Mouse (Mus musculus) adrenal gland (tissue): ENCODE data around the gene Gtf2f1.

Experiments
- intact Hi-C: fragments of 180-260 bp; cut with DNase I; formaldehyde crosslinking; loops from one replicate; pipeline ENCODE4 v1.15.1; 2025

The Gtf2f1 gene

GRCm38 (mm10) chr17:57007137-57007905, 3.8 kb downstream of the Gtf2f1 start:
- intact Hi-C loops = no loop called here

GRCm38 (mm10) chr17:57003994-57004393, 7.1 kb downstream of the Gtf2f1 start:
- intact Hi-C loops = no loop called here

GRCm38 (mm10) chr17:57001228-57001627, 9.9 kb downstream of the Gtf2f1 start:
- intact Hi-C loops = no loop called here

- intact Hi-C loops = loop anchor here (10.0 kb wide), 1 partner anchor 335 kb away; no protein-coding TSS in a partner anchor
Observed at GRCm38 (mm10) chr17:56999968-57000609, 11.0 kb downstream of the Gtf2f1 start, which contains the start of gene Pspn. Gene Pspn (minus strand): TSS chr17:57000018.

- intact Hi-C loops = loop anchor here (10.0 kb wide), 1 partner anchor 335 kb away; no protein-coding TSS in a partner anchor
Observed at GRCm38 (mm10) chr17:56999414-56999813, 11.7 kb downstream of the Gtf2f1 start.

GRCm38 (mm10) chr17:56997029-56997667, 13.9 kb downstream of the Gtf2f1 start, which contains the start of gene Alkbh7:
Gene Alkbh7 (plus strand): TSS chr17:56997339.
- intact Hi-C loops = loop anchor here (2.0 to 10.0 kb wide), 2 partner anchors 170 to 338 kb away; no protein-coding TSS in a partner anchor

GRCm38 (mm10) chr17:56996506-56996905, 14.6 kb downstream of the Gtf2f1 start:
- intact Hi-C loops = loop anchor here (2.0 to 10.0 kb wide), 2 partner anchors 170 to 338 kb away; no protein-coding TSS in a partner anchor

- intact Hi-C loops = loop anchor here (10.0 kb wide), 1 partner anchor 340 kb away; no protein-coding TSS in a partner anchor
Observed at GRCm38 (mm10) chr17:56995046-56995445, 16.0 kb downstream of the Gtf2f1 start.

GRCm38 (mm10) chr17:56990966-56991365, 20.1 kb downstream of the Gtf2f1 start:
- intact Hi-C loops = loop anchor here (10.0 kb wide), 1 partner anchor 344 kb away; no protein-coding TSS in a partner anchor

- intact Hi-C loops = loop anchor here (10.0 kb wide), 1 partner anchor 345 kb away; no protein-coding TSS in a partner anchor
Observed at GRCm38 (mm10) chr17:56990115-56990746, 20.9 kb downstream of the Gtf2f1 start, which contains the start of gene Clpp. Gene Clpp (plus strand): TSS chr17:56990305.

- intact Hi-C loops = loop anchor here (10.0 kb wide), 1 partner anchor 345 kb away; no protein-coding TSS in a partner anchor
Observed at GRCm38 (mm10) chr17:56989467-56990114, 21.5 kb downstream of the Gtf2f1 start.

- intact Hi-C loops = no loop called here
Observed at GRCm38 (mm10) chr17:56988921-56989430, 22.1 kb downstream of the Gtf2f1 start.

GRCm38 (mm10) chr17:56988441-56988840, 22.6 kb downstream of the Gtf2f1 start:
- intact Hi-C loops = no loop called here

GRCm38 (mm10) chr17:56986105-56986805, 24.8 kb downstream of the Gtf2f1 start:
- intact Hi-C loops = no loop called here

GRCm38 (mm10) chr17:56985656-56986055, 25.4 kb downstream of the Gtf2f1 start:
- intact Hi-C loops = no loop called here

- intact Hi-C loops = no loop called here
Observed at GRCm38 (mm10) chr17:56984886-56985285, 26.2 kb downstream of the Gtf2f1 start.

- intact Hi-C loops = no loop called here
Observed at GRCm38 (mm10) chr17:56982013-56982412, 29.1 kb downstream of the Gtf2f1 start, which contains the start of gene Acer1. Gene Acer1 (minus strand): TSS chr17:56982126.

GRCm38 (mm10) chr17:56981049-56981448, 30.0 kb downstream of the Gtf2f1 start:
- intact Hi-C loops = no loop called here

- intact Hi-C loops = no loop called here
Observed at GRCm38 (mm10) chr17:56979524-56979923, 31.6 kb downstream of the Gtf2f1 start.
